Mouse (Mus musculus): ENCODE measurements around the gene Nfx1. TPM values are rescaled to one million over a fixed set of nuclear protein-coding genes. Genes with fewer than 3 reads are reported as not detected.

Nfx1 gene
- polyA plus RNA-seq, 1 experiment from 2014 or later, result 96.9 TPM

GRCm38 (mm10) chr4:40979430-40979829 is 8.7 kb downstream of the Nfx1 start:
- Histone ChIP-seq H3K4me3 (no peak overlapping the region), H3K27me3 (no peaks in the 10 kb centered on the region), H3K36me3 (ENCODE audit: poor library complexity, severe bottlenecking) (peaks cover 74% of the 10 kb centered on the region), H3K9me3 (replicated peaks) (no peaks in the 10 kb centered on the region), H3K9ac (no peak overlapping the region), H3K4me2 (no peak overlapping the region), H3K4me1 (no peaks in the 10 kb centered on the region), H3K27ac (no peak overlapping the region)
- 90% methylated on average over 1 of the region's 1 CpGs for WGBS
- ATAC-seq, result no peak

GRCm38 (mm10) chr4:40982486-40982885 is 11.8 kb downstream of the Nfx1 start:
- WGBS, result 83% methylated on average over 3 of the region's 3 CpGs
- Histone ChIP-seq H3K9ac (no peak overlapping the region), H3K27ac (no peak overlapping the region), H3K4me2 (no peak overlapping the region), H3K4me1 (no peaks in the 10 kb centered on the region), H3K4me3 (no peak overlapping the region), H3K27me3 (no peaks in the 10 kb centered on the region), H3K36me3 (ENCODE audit: poor library complexity, severe bottlenecking) (peaks cover 89% of the 10 kb centered on the region), H3K9me3 (replicated peaks) (no peaks in the 10 kb centered on the region)
- no peak for ATAC-seq

DNA sequence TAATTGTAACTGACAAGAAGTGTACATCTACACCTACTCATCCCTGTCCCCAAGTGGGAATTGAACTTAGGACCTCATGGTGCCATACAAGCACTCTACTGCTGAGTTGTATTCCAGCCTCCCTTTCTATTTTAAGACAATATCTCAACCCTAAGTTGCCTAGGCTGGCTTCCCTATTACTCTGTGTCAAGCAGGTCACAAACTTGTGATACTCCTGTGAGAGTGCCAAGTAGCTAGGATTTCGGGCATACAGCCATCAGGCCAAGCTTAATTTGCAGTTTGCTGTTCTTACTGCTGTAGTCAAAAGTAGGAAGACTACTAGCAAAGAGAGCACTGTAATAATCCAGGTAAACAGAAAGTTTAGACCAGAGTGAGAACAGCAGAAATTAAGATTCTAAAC is 13.0 kb downstream of the Nfx1 start:
- no peak overlapping the region for H3K27ac ChIP-seq
- no peak for ATAC-seq
- WGBS, result 91% methylated on average over 1 of the region's 1 CpGs
- no peaks in the 10 kb centered on the region for H3K27me3 ChIP-seq
- no peak overlapping the region for H3K4me3 ChIP-seq
- no peak overlapping the region for H3K9ac ChIP-seq
- H3K4me1 ChIP-seq, result no peaks in the 10 kb centered on the region
- peaks cover 88% of the 10 kb centered on the region for H3K36me3 ChIP-seq (ENCODE audit: poor library complexity, severe bottlenecking)
- H3K9me3 ChIP-seq (replicated peaks), result no peaks in the 10 kb centered on the region
- H3K4me2 ChIP-seq, result no peak overlapping the region

GRCm38 (mm10) chr4:40989633-40990032 is 18.9 kb downstream of the Nfx1 start:
- H3K9ac ChIP-seq, result no peak overlapping the region
- ATAC-seq, result no peak
- H3K4me3 ChIP-seq, result no peak overlapping the region
- peaks cover 94% of the 10 kb centered on the region for H3K36me3 ChIP-seq (ENCODE audit: poor library complexity, severe bottlenecking)
- 90% methylated on average over 6 of the region's 6 CpGs for WGBS
- H3K27ac ChIP-seq, result no peak overlapping the region
- no peak overlapping the region for H3K4me2 ChIP-seq
- no peaks in the 10 kb centered on the region for H3K9me3 ChIP-seq (replicated peaks)
- no peaks in the 10 kb centered on the region for H3K4me1 ChIP-seq
- H3K27me3 ChIP-seq, result no peaks in the 10 kb centered on the region

- ATAC-seq, result no peak
- WGBS, result 95% methylated on average over 6 of the region's 6 CpGs
- Histone ChIP-seq H3K4me3 (no peak overlapping the region), H3K27me3 (no peaks in the 10 kb centered on the region), H3K9ac (no peak overlapping the region), H3K36me3 (ENCODE audit: poor library complexity, severe bottlenecking) (peaks cover 96% of the 10 kb centered on the region), H3K4me1 (no peaks in the 10 kb centered on the region), H3K9me3 (replicated peaks) (no peaks in the 10 kb centered on the region), H3K4me2 (no peak overlapping the region), H3K27ac (no peak overlapping the region)
Measured at GRCm38 (mm10) chr4:40996302-40996701, 25.6 kb downstream of the Nfx1 start.

GRCm38 (mm10) chr4:40997916-40998315 is 27.2 kb downstream of the Nfx1 start:
- Histone ChIP-seq H3K9ac (no peak overlapping the region), H3K4me1 (no peaks in the 10 kb centered on the region), H3K4me3 (no peak overlapping the region), H3K9me3 (replicated peaks) (no peaks in the 10 kb centered on the region), H3K36me3 (ENCODE audit: poor library complexity, severe bottlenecking) (peaks cover 91% of the 10 kb centered on the region), H3K4me2 (no peak overlapping the region), H3K27ac (no peak overlapping the region), H3K27me3 (no peaks in the 10 kb centered on the region)
- 95% methylated on average over 4 of the region's 4 CpGs for WGBS
- ATAC-seq, result no peak

- no peak overlapping the region for H3K4me2 ChIP-seq
- H3K27ac ChIP-seq, result no peak overlapping the region
- H3K4me3 ChIP-seq, result no peak overlapping the region
- H3K9me3 ChIP-seq (replicated peaks), result no peaks in the 10 kb centered on the region
- H3K27me3 ChIP-seq, result no peaks in the 10 kb centered on the region
- peaks cover 93% of the 10 kb centered on the region for H3K36me3 ChIP-seq (ENCODE audit: poor library complexity, severe bottlenecking)
- no peak overlapping the region for H3K9ac ChIP-seq
- no peaks in the 10 kb centered on the region for H3K4me1 ChIP-seq
- 85% methylated on average over 1 of the region's 1 CpGs for WGBS
- ATAC-seq, result no peak
Measured at GRCm38 (mm10) chr4:41000271-41000670, 29.6 kb downstream of the Nfx1 start.

- no peak overlapping the region for H3K4me2 ChIP-seq
- no peaks in the 10 kb centered on the region for H3K9me3 ChIP-seq (replicated peaks)
- H3K27ac ChIP-seq, result no peak overlapping the region
- whole genome bisulfite sequencing, result 92% methylated on average over 9 of the region's 9 CpGs
- no peaks in the 10 kb centered on the region for H3K27me3 ChIP-seq
- H3K9ac ChIP-seq, result no peak overlapping the region
- H3K4me3 ChIP-seq, result no peak overlapping the region
- no peak for ATAC-seq
- H3K36me3 ChIP-seq (ENCODE audit: poor library complexity, severe bottlenecking), result peaks cover 88% of the 10 kb centered on the region
- no peaks in the 10 kb centered on the region for H3K4me1 ChIP-seq
Measured at GRCm38 (mm10) chr4:41000842-41001639, 30.3 kb downstream of the Nfx1 start.

DNA sequence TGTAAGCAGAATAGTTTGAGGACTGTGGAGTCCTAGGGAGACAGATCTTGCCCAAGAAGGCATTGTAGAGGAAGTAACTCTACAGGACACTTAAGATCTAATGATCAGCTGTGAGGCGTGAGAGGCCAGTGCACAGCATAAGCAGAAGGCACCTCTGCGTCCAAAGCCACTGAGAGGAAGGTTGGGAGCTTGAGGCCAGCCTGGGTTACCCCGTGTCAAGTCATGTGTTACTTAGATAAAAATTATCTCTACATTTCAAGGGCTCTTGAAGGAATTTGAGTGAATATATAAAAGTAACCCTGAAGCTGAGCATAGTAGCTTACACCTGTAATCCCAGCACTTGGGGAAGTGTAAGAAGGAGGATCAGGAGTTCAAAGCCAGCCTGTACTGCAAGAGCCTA is 42.6 kb downstream of the Nfx1 start:
- H3K4me1 ChIP-seq, result no peaks in the 10 kb centered on the region
- H3K27me3 ChIP-seq, result no peaks in the 10 kb centered on the region
- 94% methylated on average over 3 of the region's 3 CpGs for WGBS
- H3K36me3 ChIP-seq (ENCODE audit: poor library complexity, severe bottlenecking), result peaks cover 81% of the 10 kb centered on the region
- no peak overlapping the region for H3K9ac ChIP-seq
- no peaks in the 10 kb centered on the region for H3K9me3 ChIP-seq (replicated peaks)
- ATAC-seq, result no peak
- no peak overlapping the region for H3K4me3 ChIP-seq
- no peak overlapping the region for H3K4me2 ChIP-seq
- no peak overlapping the region for H3K27ac ChIP-seq

- Histone ChIP-seq H3K4me3 (no peak overlapping the region), H3K4me2 (no peak overlapping the region), H3K4me1 (no peaks in the 10 kb centered on the region), H3K9me3 (replicated peaks) (no peaks in the 10 kb centered on the region), H3K36me3 (ENCODE audit: poor library complexity, severe bottlenecking) (peaks cover 75% of the 10 kb centered on the region), H3K27ac (no peak overlapping the region), H3K9ac (no peak overlapping the region), H3K27me3 (no peaks in the 10 kb centered on the region)
- ATAC-seq, result no peak
- WGBS, result 92% methylated on average over 5 of the region's 5 CpGs
Measured at GRCm38 (mm10) chr4:41015798-41016197, 45.1 kb downstream of the Nfx1 start.

GRCm38 (mm10) chr4:41021094-41021493 is 50.4 kb downstream of the Nfx1 start:
- Histone ChIP-seq H3K4me1 (no peaks in the 10 kb centered on the region), H3K9me3 (replicated peaks) (no peaks in the 10 kb centered on the region), H3K4me2 (no peak overlapping the region), H3K9ac (no peak overlapping the region), H3K27me3 (no peaks in the 10 kb centered on the region), H3K27ac (no peak overlapping the region), H3K4me3 (no peak overlapping the region), H3K36me3 (ENCODE audit: poor library complexity, severe bottlenecking) (peaks cover 70% of the 10 kb centered on the region)
- no peak for ATAC-seq
- WGBS, result 90% methylated on average over 5 of the region's 5 CpGs

- 68% methylated on average over 8 of the region's 8 CpGs for WGBS
- no peak overlapping the region for H3K27ac ChIP-seq
Measured at GRCm38 (mm10) chr4:41026086-41026787, 55.5 kb downstream of the Nfx1 start.

More at GRCm38 (mm10) chr4:41026086-41026787, 55.5 kb downstream of the Nfx1 start:
- H3K36me3 ChIP-seq (ENCODE audit: poor library complexity, severe bottlenecking), result peaks cover 58% of the 10 kb centered on the region
- no peak for ATAC-seq
- H3K27me3 ChIP-seq, result no peaks in the 10 kb centered on the region
- H3K4me1 ChIP-seq, result no peaks in the 10 kb centered on the region
- H3K9ac ChIP-seq, result no peak overlapping the region
- no peak overlapping the region for H3K4me2 ChIP-seq
- H3K4me3 ChIP-seq, result no peak overlapping the region
- no peaks in the 10 kb centered on the region for H3K9me3 ChIP-seq (replicated peaks)
